Mouse (Mus musculus) liver, embryonic 11.5 days (tissue): ENCODE measurements at regions not wholly inside any gene's neighbourhood (a gene's known extent, or its start where the extent isn't known, plus 50 kb on each side); places are given as distances from the start of the nearest gene placed in this dataset.
"Not testable (repeated sequence)": the region's sequence is repeated elsewhere in the genome, so short reads cannot be mapped to it uniquely, and the experiment has no call there.

Source experiments
- ATAC-seq: fragments of 200-750 bp; cut with Nextera tagmentation; replicated peaks from 2 replicates; pipeline ENCODE4 v1.8.0; 2017; ENCODE audit warnings: moderate number of reproducible peaks, mild to moderate bottlenecking, moderate TSS enrichment, moderate library complexity; ENCODE audit not compliant: low FRiP score
- DNase-seq: peaks from one replicate; pipeline ENCODE4 v3.0.0-alpha.2; 2017; ENCODE audit warnings: low spot score
- H3K27ac ChIP-seq: fragments of 300-500 bp; sonication (generic); 2 replicates; pipeline ENCODE4 v1.5.1; 2014; ENCODE audit warnings: mild to moderate bottlenecking, low read depth, low read length, control low read depth
- H3K27me3 ChIP-seq: fragments of 300-500 bp; sonication (generic); replicated peaks from 2 replicates; pipeline ENCODE4 v1.6.1; 2014; ENCODE audit warnings: low read length, mixed read lengths; ENCODE audit not compliant: control insufficient read depth, insufficient read depth
- H3K36me3 ChIP-seq: fragments of 300-500 bp; sonication (generic); 2 replicates; pipeline ENCODE4 v1.6.1; 2014; ENCODE audit warnings: mild to moderate bottlenecking, low read length, moderate library complexity, mixed read lengths; ENCODE audit not compliant: control insufficient read depth, insufficient read depth
- H3K4me1 ChIP-seq: fragments of 300-500 bp; sonication (generic); replicated peaks from 2 replicates; pipeline ENCODE4 v1.6.1; 2014; ENCODE audit warnings: low read length, mixed read lengths; ENCODE audit not compliant: control insufficient read depth, insufficient read depth
- H3K4me2 ChIP-seq: fragments of 300-500 bp; sonication (generic); 2 replicates; pipeline ENCODE4 v1.6.1; 2014; ENCODE audit warnings: mild to moderate bottlenecking, control low read depth, moderate library complexity
- H3K4me3 ChIP-seq: fragments of 300-500 bp; sonication (generic); 2 replicates; pipeline ENCODE4 v1.5.1; 2014; ENCODE audit warnings: low read depth, low read length, control low read depth
- H3K9ac ChIP-seq: fragments of 300-500 bp; sonication (generic); 2 replicates; pipeline ENCODE4 v1.6.1; 2014; ENCODE audit warnings: low read depth, low read length, control low read depth
- H3K9me3 ChIP-seq: fragments of 300-500 bp; sonication (generic); 2 replicates; pipeline ENCODE4 v1.6.1; 2016; ENCODE audit warnings: low read length, inconsistent platforms, mixed read lengths; ENCODE audit not compliant: control insufficient read depth
- WGBS: fragments of 180-500 bp; shearing (Covaris S2); extraction: QIAGEN DNeasy Blood & Tissue Kit; methylation state at CpG from one replicate; pipeline ENCODE4 v1.1.7; 2014; 5-methylcytosine and 5-hydroxymethylcytosine counted together

DNA sequence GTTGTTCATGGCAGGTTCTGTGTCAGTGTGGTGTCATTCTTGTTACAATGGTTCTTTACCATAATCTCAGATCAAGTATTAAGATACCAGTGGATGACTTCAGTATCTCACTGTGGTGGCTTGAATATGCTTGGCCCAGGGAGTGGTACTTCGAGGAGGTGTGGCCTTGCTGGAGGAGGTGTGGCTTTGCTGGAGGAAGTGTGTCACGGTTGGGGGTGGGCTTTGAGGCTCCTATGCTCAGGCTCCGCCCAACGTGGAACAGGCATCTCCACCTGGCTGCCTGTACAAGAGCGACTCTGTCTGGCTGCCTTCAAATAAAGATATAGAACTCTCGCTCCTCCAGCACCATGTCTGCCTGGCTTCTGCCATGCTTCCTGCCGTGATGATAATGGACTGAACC lies 63.6 kb downstream of the Cd2 start:
- H3K27me3 ChIP-seq: no peaks in the 10 kb centered on the region
- peaks cover 3% of the 10 kb centered on the region; the same call in 1 of the 2 replicates for H3K9me3 ChIP-seq
- WGBS: 66% methylated on average over 7 of the region's 7 CpGs
- H3K4me1 ChIP-seq: no peaks in the 10 kb centered on the region
- no peak overlapping the region for H3K9ac ChIP-seq
- no peak overlapping the region for H3K4me3 ChIP-seq
- no peak for DNase-seq
- no peak overlapping the region for H3K4me2 ChIP-seq
- no peak for ATAC-seq
- no peak overlapping the region for H3K27ac ChIP-seq
- no peaks in the 10 kb centered on the region for H3K36me3 ChIP-seq

DNA sequence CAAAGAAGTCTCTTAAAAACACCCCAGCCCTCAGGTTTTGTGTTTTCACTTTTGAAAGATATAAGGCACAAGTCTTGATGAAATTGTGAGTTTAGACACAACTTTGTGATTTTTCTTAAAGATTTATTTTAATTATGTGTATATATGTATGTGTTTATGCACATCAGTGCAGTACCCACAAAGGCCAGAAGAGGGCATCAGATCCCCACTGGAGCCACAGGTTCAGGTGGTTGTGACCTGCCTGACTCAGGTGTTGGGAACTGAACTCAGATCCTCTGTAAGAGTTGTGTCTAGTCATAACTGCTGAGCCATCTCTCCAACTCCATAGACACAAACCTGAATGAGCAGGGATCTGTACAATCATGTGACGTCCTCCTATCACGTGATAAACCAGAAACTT lies 67.8 kb downstream of the Cd2 start:
- H3K9me3 ChIP-seq: peaks cover 3% of the 10 kb centered on the region; the same call in 1 of the 2 replicates
- H3K4me3 ChIP-seq: no peak overlapping the region
- H3K27me3 ChIP-seq: no peaks in the 10 kb centered on the region
- WGBS: 93% methylated on average over 2 of the region's 2 CpGs
- H3K4me1 ChIP-seq: no peaks in the 10 kb centered on the region
- H3K36me3 ChIP-seq: no peaks in the 10 kb centered on the region
- DNase-seq (no peak), ATAC-seq (no peak)
- no peak overlapping the region for H3K9ac ChIP-seq
- no peak overlapping the region for H3K27ac ChIP-seq
- no peak overlapping the region for H3K4me2 ChIP-seq

DNA sequence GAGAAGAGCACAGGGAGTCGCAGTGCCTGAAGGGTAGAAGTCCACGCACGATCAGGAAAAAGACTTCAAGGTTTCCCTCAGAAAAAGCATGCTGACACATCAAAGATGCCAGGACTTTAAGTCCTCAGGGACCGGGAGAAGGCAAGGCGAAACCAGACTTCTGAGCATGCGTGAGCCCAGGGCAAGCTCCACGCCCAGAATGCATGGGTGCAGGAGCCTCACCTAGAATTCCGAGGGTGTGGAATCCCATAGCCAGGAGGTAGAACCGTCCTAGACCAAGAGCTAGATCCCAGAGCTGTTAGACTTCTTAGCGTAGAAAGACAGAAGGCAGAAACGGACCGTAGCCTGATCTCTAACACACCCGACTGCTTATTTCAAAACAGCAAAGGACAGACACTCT lies 71.0 kb downstream of the Cd2 start:
- no peak for DNase-seq
- Histone ChIP-seq H3K27ac (no peak overlapping the region), H3K9me3 (peaks cover 3% of the 10 kb centered on the region; the same call in 1 of the 2 replicates), H3K4me3 (no peak overlapping the region), H3K9ac (no peak overlapping the region), H3K4me1 (peaks cover 12% of the 10 kb centered on the region; the same call in 1 of the 2 replicates), H3K27me3 (no peaks in the 10 kb centered on the region), H3K36me3 (no peaks in the 10 kb centered on the region), H3K4me2 (no peak overlapping the region)
- 85% methylated on average over 13 of the region's 13 CpGs for WGBS
- ATAC-seq: no peak

DNA sequence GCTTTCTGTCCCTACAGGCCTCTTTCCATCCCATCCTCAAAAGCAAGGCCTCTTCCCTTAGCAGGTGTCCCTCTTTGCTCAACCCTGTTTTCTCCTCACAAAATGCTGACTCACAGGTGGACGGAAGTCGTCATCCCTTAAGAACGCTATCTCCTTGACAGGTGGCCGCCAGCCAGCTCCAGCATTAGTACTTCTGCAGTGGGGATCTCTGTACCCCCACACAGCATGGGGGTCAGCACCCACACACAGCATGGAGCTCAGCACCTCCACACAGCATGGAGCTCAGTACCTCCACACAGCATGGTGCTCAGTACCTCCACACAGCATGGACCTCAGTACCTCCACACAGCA lies 74.6 kb downstream of the Cd2 start:
- Histone ChIP-seq H3K27me3 (no peaks in the 10 kb centered on the region), H3K36me3 (no peaks in the 10 kb centered on the region), H3K4me2 (no peak overlapping the region), H3K27ac (no peak overlapping the region), H3K4me3 (no peak overlapping the region), H3K9me3 (no peaks in the 10 kb centered on the region), H3K9ac (no peak overlapping the region), H3K4me1 (peaks cover 12% of the 10 kb centered on the region; the same call in 1 of the 2 replicates)
- 32% methylated on average over 4 of the region's 4 CpGs for WGBS
- ATAC-seq: no peak
- DNase-seq: no peak

DNA sequence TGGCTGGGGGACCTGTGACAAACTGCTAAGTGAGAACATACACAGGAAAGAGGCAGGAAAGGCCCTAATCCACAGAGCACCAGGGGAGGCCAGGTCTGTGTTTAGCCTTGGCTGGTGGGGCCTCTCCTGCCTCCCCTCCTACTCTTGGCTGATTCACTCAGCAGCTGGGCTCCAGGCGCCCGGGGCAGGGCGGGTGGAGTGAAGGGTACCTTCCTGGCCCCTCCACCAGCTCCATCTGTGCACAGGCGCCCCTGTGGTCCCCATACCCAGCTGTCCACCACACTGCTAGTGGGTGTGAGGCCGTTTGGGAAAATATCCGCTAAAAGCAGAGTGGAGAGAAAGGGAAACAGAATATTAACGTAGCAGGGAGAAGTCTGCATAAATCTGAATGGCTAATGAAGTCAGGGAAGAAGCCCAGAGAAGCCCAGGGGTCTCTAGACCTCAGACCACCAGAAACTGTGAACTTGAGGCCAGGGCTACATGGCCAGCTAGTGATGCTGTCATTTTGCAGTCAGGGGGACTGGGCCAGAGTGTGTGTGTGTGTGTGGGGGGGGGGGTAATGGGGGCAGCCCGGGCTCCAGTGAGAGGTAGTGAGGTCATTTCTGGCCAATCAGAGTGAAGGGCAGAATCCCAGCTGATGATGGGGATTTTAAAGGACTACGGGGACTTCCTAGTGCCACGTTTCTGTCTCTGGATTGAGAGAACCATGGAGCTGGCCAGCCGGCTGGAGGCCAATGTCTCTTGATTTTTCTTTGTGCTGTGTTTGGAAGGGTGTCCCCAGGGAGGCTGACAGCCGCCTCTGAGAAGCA lies 75.1 kb downstream of the Cd2 start:
- no peaks in the 10 kb centered on the region for H3K36me3 ChIP-seq
- 30% methylated on average over 12 of the region's 12 CpGs for WGBS
- H3K9me3 ChIP-seq: no peaks in the 10 kb centered on the region
- H3K4me1 ChIP-seq: peaks cover 12% of the 10 kb centered on the region; the same call in 1 of the 2 replicates
- H3K27me3 ChIP-seq: no peaks in the 10 kb centered on the region
- H3K4me3 ChIP-seq: no peak overlapping the region
- no peak overlapping the region for H3K9ac ChIP-seq
- no peak overlapping the region for H3K27ac ChIP-seq
- no peak overlapping the region for H3K4me2 ChIP-seq
- DNase-seq (peak; percentile 45), ATAC-seq (no peak; the same call in 1 of the 2 replicates)

DNA sequence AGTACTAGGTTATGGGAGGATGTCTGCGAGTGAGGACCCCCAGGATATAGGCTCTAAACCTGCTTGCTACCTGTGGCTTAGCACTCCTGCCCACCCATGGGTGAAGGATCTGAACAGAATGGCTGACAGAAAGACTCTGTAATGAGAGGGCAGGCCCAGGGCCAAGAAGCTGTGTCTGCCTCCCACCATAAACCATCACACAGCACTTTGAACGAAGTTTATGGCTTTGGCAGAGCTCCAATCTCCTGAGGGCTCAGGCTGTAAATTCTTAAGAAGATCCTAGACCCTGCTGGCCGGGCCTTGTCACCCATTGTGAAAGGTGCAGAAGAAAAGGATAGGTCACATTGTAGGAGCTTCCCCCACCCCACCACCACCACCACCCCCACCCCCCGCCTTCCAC lies 75.8 kb downstream of the Cd2 start:
- no peaks in the 10 kb centered on the region for H3K36me3 ChIP-seq
- peaks cover 12% of the 10 kb centered on the region; the same call in 1 of the 2 replicates for H3K4me1 ChIP-seq
- ATAC-seq (no peak), DNase-seq (no peak)
- no peak overlapping the region for H3K4me3 ChIP-seq
- H3K9ac ChIP-seq: no peak overlapping the region
- H3K27ac ChIP-seq: no peak overlapping the region
- no peaks in the 10 kb centered on the region for H3K9me3 ChIP-seq
- no peak overlapping the region for H3K4me2 ChIP-seq
- 55% methylated on average over 4 of the region's 4 CpGs for WGBS
- H3K27me3 ChIP-seq: no peaks in the 10 kb centered on the region

DNA sequence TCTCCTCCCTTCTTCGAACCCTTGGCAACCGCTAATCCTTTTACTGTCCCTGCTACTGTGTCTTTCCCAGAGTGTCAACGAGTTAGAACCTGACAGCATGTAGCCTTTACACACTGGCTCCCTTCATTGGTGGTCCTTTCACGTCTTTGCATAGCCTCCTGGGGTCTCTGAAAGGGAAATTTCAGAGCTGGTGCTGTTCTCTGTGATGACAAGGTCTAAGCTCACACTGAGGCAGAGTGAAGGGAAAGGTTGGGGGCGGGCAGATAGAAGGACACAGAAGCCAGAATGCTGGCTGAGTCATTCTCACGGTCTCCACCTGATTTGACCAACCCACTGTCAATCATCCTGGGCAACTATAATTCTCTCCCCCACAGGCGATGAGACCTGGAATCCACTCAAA lies 78.2 kb downstream of the Cd2 start:
- H3K27me3 ChIP-seq: no peaks in the 10 kb centered on the region
- no peaks in the 10 kb centered on the region for H3K9me3 ChIP-seq
- H3K4me2 ChIP-seq: no peak overlapping the region
- H3K9ac ChIP-seq: no peak overlapping the region
- no peak overlapping the region for H3K4me3 ChIP-seq
- H3K27ac ChIP-seq: no peak overlapping the region
- 71% methylated on average over 7 of the region's 7 CpGs for WGBS
- no peak for ATAC-seq
- H3K4me1 ChIP-seq: peaks cover 12% of the 10 kb centered on the region; the same call in 1 of the 2 replicates
- no peaks in the 10 kb centered on the region for H3K36me3 ChIP-seq
- no peak for DNase-seq

DNA sequence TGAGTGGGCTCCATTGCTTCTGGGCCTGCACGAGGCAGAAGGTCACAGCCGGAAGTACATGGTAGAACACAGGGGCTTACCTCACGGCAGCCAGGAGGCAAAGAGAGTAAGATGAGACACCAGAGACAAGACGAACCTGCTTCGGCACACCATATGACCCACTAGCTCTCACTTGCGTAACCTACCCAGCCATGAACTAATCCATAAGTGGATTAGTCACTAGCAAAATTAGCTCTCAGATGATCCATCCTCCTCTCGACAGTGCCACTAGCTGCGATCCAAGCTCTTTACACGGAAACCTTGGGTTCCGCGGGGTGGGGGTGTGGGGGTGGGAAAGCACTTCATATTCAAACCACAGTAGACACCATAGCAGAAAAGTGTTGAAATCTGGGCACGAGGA lies 79.0 kb downstream of the Cd2 start:
- H3K9me3 ChIP-seq: no peaks in the 10 kb centered on the region
- H3K4me1 ChIP-seq: peaks cover 12% of the 10 kb centered on the region; the same call in 1 of the 2 replicates
- no peak overlapping the region for H3K4me3 ChIP-seq
- no peaks in the 10 kb centered on the region for H3K36me3 ChIP-seq
- no peak overlapping the region for H3K4me2 ChIP-seq
- no peak overlapping the region for H3K27ac ChIP-seq
- no peak for ATAC-seq
- no peak overlapping the region for H3K9ac ChIP-seq
- 86% methylated on average over 12 of the region's 12 CpGs for WGBS
- no peak for DNase-seq
- no peaks in the 10 kb centered on the region for H3K27me3 ChIP-seq

DNA sequence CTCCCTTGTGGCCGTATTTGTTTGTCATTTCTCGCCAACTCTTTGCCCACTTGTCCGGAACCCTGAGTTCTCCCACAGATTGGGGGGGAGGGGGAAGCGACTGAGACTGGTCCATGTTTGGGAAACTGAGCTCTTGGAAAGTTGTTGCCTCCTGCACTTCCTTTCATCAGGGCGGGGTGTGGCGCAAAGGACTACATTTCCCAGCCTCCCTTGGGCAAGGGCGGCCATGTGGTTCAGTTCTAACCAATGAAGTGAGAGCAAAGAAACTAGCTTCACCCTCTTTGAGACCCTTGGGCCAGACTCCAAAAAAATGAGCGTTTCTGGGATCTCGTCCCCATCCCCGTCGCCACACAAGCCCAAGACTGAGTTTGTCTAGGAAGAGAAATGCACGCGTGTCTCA lies 81.6 kb downstream of the Cd2 start:
- WGBS: 91% methylated on average over 13 of the region's 13 CpGs
- not testable (repeated sequence) for H3K4me2 ChIP-seq, H3K27me3 ChIP-seq, H3K36me3 ChIP-seq, DNase-seq, H3K9ac ChIP-seq, ATAC-seq, H3K27ac ChIP-seq, H3K4me1 ChIP-seq, H3K4me3 ChIP-seq, H3K9me3 ChIP-seq
